Mouse (Mus musculus): ENCODE measurements around the gene Mcemp1. TPM values are rescaled to one million over a fixed set of nuclear protein-coding genes. Genes with fewer than 3 reads are reported as not detected.

Gene Mcemp1
- total and polyA plus RNA-seq, 2 experiments from 2014 or later, result 0.30 TPM; not detected in 1

DNA sequence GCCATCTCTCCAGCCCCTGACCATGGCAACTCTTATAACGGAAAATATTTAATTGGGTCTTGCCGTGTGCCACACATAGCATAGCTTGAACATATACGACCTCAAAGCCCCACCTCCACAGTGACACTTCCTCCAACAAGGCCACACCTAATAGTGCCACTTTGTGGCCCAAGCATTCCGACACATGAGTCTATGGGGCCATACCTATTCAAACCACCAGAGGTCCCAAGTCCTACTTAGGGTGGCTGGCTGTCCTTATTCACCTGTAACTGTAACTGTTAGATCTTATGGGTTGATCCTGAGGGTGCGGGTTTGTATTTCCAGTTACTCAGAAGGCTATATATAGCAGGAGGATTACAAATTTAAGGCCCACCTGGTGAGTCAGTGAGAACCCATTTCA lies 37.5 kb upstream of the Mcemp1 start:
- no peak overlapping the region for H3K4me2 ChIP-seq (ENCODE audit: low read depth, low read length)
- H3K9ac ChIP-seq (replicated peaks; ENCODE audit: low read depth, low read length), result no peak overlapping the region
- H3K27me3 ChIP-seq (ENCODE audit: control insufficient read depth, insufficient read depth, low read length), result no peaks in the 10 kb centered on the region
- no peak overlapping the region for H3K27ac ChIP-seq (ENCODE audit: low read depth)
- no peak for ATAC-seq (ENCODE audit: insufficient read depth, low read depth)
- TF ChIP-seq CTCF (IDR thresholded peaks at IDR 0.05; ENCODE audit: low read depth), result peak; percentile 58
- TF ChIP-seq EP300 (IDR thresholded peaks at IDR 0.05; ENCODE audit: low read depth), result no peak
- H3K9me3 ChIP-seq (replicated peaks; ENCODE audit: control insufficient read depth, low read length), result no peaks in the 10 kb centered on the region
- H3K4me3 ChIP-seq (ENCODE audit: low read depth, low read length), result no peak overlapping the region
- WGBS, result 27% methylated on average over 5 of the region's 5 CpGs
- H3K4me1 ChIP-seq (ENCODE audit: control insufficient read depth, insufficient read depth), result 0 out of 2 replicates have a peak, but pooled peaks cover 7% of the 10 kb centered on the region
- no peaks in the 10 kb centered on the region for H3K36me3 ChIP-seq (replicated peaks; ENCODE audit: control insufficient read depth, insufficient read depth, low read length)
- peak; percentile 32 for DNase-seq (ENCODE audit: low spot score)

DNA sequence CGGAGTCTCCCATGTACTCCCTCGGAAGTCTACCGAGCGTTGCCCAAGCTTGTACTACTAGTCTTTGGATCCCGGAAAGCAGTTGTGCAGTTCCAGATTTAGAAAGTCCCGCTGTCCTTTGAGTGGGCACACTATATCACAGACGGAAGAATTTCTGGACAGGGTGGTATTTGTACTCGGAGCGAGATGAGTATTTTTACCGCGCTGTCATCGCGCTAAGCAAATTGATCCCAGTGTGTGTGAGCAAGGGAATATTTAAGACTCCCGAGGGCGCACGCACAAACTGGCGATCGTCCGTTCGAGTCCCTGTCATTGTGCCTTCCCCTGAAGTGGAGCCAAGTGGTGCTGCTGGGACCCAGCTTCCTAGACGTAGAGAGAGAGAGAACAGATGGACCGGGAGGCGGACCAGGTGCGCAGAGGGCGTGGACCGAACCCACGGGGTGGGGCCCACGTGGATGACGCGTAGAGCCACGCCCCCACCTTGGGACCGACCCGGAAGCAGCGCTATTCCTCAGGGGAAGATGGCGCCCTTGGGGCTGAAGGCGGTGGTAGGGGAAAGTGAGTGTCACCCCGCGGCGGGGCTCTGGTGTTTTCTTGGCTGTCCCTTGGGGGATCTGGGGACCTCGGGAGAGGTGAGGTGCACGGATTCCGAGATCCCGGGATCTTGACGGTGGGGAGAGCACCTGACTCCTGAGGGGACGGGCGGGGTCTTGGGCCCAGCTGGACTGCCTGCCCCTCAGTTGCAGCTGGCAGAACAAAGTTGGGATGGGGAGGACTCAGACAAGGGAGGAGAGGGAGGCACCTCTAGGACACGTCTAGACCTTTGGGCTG lies 34.7 kb upstream of the Mcemp1 start, which contains the start of gene Stxbp2:
Gene Stxbp2, plus strand, starts transcription at position 309 of the 831 bp plus-strand sequence.
- WGBS, result 3% methylated on average over 47 of the region's 47 CpGs
- peak; percentile 25 for DNase-seq (ENCODE audit: low spot score)
- TF ChIP-seq EP300 (IDR thresholded peaks at IDR 0.05; ENCODE audit: low read depth), result no peak
- Histone ChIP-seq H3K27ac (ENCODE audit: low read depth) (no peak within 1 kb of the TSS), H3K36me3 (replicated peaks; ENCODE audit: control insufficient read depth, insufficient read depth, low read length) (no peaks in the 10 kb centered on the region), H3K4me1 (ENCODE audit: control insufficient read depth, insufficient read depth) (0 out of 2 replicates have a peak, but pooled peaks cover 7% of the 10 kb centered on the region), H3K27me3 (ENCODE audit: control insufficient read depth, insufficient read depth, low read length) (no peaks in the 10 kb centered on the region), H3K4me3 (ENCODE audit: low read depth, low read length) (peak within 1 kb of the TSS; percentile 55), H3K9me3 (replicated peaks; ENCODE audit: control insufficient read depth, low read length) (no peaks in the 10 kb centered on the region), H3K4me2 (ENCODE audit: low read depth, low read length) (peak within 1 kb of the TSS; percentile 76), H3K9ac (replicated peaks; ENCODE audit: low read depth, low read length) (peak within 1 kb of the TSS; percentile 56)
- peak; percentile 84 for ATAC-seq (ENCODE audit: insufficient read depth, low read depth)

DNA sequence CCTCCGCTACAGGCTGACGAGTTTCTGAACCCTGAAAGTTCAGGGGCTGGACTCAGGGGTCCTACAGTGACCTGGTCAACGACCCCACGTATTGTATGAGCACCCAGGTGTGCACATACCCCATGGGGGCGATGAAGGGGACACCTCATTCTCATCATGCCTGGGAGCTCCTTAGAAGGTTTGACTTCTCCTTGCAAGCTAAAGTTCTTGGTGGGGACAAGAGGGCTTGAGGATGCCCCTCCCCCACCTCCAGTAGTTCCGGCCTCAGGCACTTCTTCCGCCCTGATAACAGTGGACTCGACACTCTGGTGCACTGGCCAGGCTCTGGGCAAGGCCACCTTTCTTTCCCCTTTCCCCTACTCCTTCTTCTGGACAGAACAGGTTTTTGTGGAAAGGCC lies 34.1 kb upstream of the Mcemp1 start:
- peak overlapping the region; percentile 56 for H3K9ac ChIP-seq (replicated peaks; ENCODE audit: low read depth, low read length)
- ATAC-seq (ENCODE audit: insufficient read depth, low read depth), result no peak

DNA sequence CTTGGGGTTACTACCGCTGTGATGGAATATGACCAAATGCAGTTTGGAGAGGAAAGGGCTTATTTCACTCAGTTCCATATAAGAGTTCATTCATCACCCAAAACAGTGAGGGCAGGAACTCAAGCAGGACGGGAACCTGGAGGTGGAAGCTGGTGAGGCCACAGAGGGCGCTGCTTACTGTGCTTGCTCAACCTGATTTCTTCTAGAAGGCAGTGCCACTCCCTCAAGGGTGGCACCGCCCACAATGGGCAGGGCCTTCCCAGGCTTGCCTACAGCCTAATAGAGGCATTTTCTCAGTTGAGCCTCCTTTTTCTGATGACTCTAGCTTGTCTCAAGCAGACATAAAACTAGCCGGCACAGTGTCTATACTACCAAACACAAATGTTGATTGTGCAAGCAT lies 19.8 kb upstream of the Mcemp1 start:
- no peak for DNase-seq (ENCODE audit: low spot score)
- TF ChIP-seq EP300 (IDR thresholded peaks at IDR 0.05; ENCODE audit: low read depth) (no peak), CTCF (IDR thresholded peaks at IDR 0.05; ENCODE audit: low read depth) (no peak)

More for the DNA sequence above, 34.1 kb upstream of the Mcemp1 start:
- H3K36me3 ChIP-seq (replicated peaks; ENCODE audit: control insufficient read depth, insufficient read depth, low read length), result no peaks in the 10 kb centered on the region
- TF ChIP-seq CTCF (IDR thresholded peaks at IDR 0.05; ENCODE audit: low read depth), result no peak
- no peak for TF ChIP-seq EP300 (IDR thresholded peaks at IDR 0.05; ENCODE audit: low read depth)
- H3K4me3 ChIP-seq (ENCODE audit: low read depth, low read length), result peak overlapping the region; percentile 55
- H3K4me1 ChIP-seq (ENCODE audit: control insufficient read depth, insufficient read depth), result 0 out of 2 replicates have a peak, but pooled peaks cover 7% of the 10 kb centered on the region
- H3K4me2 ChIP-seq (ENCODE audit: low read depth, low read length), result peak overlapping the region; percentile 76
- H3K9me3 ChIP-seq (replicated peaks; ENCODE audit: control insufficient read depth, low read length), result no peaks in the 10 kb centered on the region
- H3K27me3 ChIP-seq (ENCODE audit: control insufficient read depth, insufficient read depth, low read length), result no peaks in the 10 kb centered on the region
- no peak overlapping the region for H3K27ac ChIP-seq (ENCODE audit: low read depth)
- no peak for DNase-seq (ENCODE audit: low spot score)
- 11% methylated on average over 8 of the region's 8 CpGs for WGBS

DNA sequence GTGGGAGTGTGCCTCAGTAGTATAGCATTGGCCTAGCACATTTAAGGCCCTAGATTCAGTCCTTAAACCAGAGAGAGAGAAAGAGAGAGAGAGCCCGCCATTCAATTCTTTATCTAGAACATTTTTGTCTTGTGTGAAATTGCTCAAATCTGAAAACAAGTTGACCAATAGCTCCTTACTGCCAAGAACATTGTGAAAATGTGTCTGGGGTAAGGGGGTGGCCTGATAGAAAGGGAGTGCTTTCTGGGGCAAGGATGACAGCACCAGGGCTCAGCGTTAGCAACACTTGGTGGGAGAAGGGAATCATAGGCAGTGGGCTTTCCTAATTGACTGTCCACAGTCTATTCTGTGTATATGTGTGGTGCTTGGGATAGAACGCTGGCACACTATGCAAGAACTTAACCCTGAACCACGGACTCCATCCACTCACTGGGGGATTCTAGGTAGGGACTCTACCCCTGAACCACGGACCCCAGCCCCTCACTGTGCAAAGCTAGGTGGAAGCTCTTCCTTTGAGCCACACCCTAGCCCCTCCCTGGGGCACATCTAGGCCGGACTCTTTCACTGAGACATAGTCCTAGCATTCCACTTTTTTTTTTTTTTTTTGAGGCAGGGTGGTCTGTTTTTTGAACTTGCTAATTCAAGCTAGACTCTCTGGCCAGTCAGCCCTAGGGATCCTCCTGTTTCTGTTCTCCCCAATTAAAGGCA lies 18.6 kb upstream of the Mcemp1 start:
- Histone ChIP-seq H3K36me3 (replicated peaks; ENCODE audit: control insufficient read depth, insufficient read depth, low read length) (no peaks in the 10 kb centered on the region), H3K9ac (replicated peaks; ENCODE audit: low read depth, low read length) (no peak overlapping the region), H3K9me3 (replicated peaks; ENCODE audit: control insufficient read depth, low read length) (no peaks in the 10 kb centered on the region), H3K4me3 (ENCODE audit: low read depth, low read length) (no peak overlapping the region), H3K27me3 (ENCODE audit: control insufficient read depth, insufficient read depth, low read length) (no peaks in the 10 kb centered on the region), H3K4me1 (ENCODE audit: control insufficient read depth, insufficient read depth) (no peaks in the 10 kb centered on the region), H3K4me2 (ENCODE audit: low read depth, low read length) (no peak overlapping the region), H3K27ac (ENCODE audit: low read depth) (no peak overlapping the region)
- ATAC-seq (ENCODE audit: insufficient read depth, low read depth) (no peak), DNase-seq (ENCODE audit: low spot score) (no peak)
- 83% methylated on average over 6 of the region's 6 CpGs for WGBS
- TF ChIP-seq CTCF (IDR thresholded peaks at IDR 0.05; ENCODE audit: low read depth), result no peak
- no peak for TF ChIP-seq EP300 (IDR thresholded peaks at IDR 0.05; ENCODE audit: low read depth)

More for the DNA sequence above, 19.8 kb upstream of the Mcemp1 start:
- Histone ChIP-seq H3K9me3 (replicated peaks; ENCODE audit: control insufficient read depth, low read length) (no peaks in the 10 kb centered on the region), H3K4me2 (ENCODE audit: low read depth, low read length) (no peak overlapping the region), H3K9ac (replicated peaks; ENCODE audit: low read depth, low read length) (no peak overlapping the region), H3K4me3 (ENCODE audit: low read depth, low read length) (no peak overlapping the region), H3K27me3 (ENCODE audit: control insufficient read depth, insufficient read depth, low read length) (no peaks in the 10 kb centered on the region), H3K36me3 (replicated peaks; ENCODE audit: control insufficient read depth, insufficient read depth, low read length) (no peaks in the 10 kb centered on the region), H3K27ac (ENCODE audit: low read depth) (no peak overlapping the region), H3K4me1 (ENCODE audit: control insufficient read depth, insufficient read depth) (no peaks in the 10 kb centered on the region)
- WGBS, result 18% methylated on average over 5 of the region's 5 CpGs
- ATAC-seq (ENCODE audit: insufficient read depth, low read depth), result no peak
